Mouse (Mus musculus): ENCODE data around the gene Myo15.
A peak's percentile ranks its signal among the peaks of the same experiment; 100 is the strongest.

DNA sequence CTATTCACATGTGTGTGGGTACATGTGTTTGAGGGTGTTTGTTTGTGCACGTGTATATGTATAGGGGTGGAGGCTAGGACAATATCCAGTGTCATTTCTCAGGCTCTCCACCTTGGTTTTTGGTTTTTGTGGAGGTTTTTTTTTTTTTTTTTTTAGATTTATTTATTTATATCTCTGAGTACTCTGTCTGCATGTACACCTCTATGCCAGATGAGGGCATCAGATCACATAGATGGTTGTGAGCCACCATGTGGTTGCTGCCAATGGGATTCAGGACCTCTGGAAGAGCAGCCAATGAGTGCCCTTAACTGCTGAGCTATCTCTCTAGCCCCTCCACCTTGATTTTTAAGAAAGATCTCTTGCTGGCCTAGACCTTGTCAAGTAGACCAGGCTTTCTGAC lies 11.2 kb upstream of the Myo15 start:
- TF ChIP-seq CTCF (IDR thresholded peaks at IDR 0.05) (peak; percentile 27; the same call in 1 of the 2 replicates), EP300 (IDR thresholded peaks at IDR 0.05) (no peak)

Measured in lung, postnatal 0 days (tissue).